Mouse (Mus musculus): Measurements from ENCODE around the gene Irf2. TPM values are rescaled to one million over a fixed set of nuclear protein-coding genes. Genes with fewer than 3 reads are reported as not detected.

Irf2 gene
- polyA plus RNA-seq, 1 experiment from 2014 or later: 27.0 TPM

GRCm38 (mm10) chr8:46892511-46893273, 153.2 kb downstream of the Irf2 start:
- peak; percentile 74 for DNase-seq (ENCODE audit: low spot score)
- no peak overlapping the region for H3K4me3 ChIP-seq (ENCODE audit: low read depth, low read length)
- peak overlapping the region; percentile 15; the same call in 1 of the 2 replicates for H3K4me2 ChIP-seq (replicated peaks; ENCODE audit: low read depth)
- H3K36me3 ChIP-seq (ENCODE audit: control insufficient read depth, insufficient read depth, low read length): no peaks in the 10 kb centered on the region
- H3K9me3 ChIP-seq (ENCODE audit: control insufficient read depth, low read length): no peaks in the 10 kb centered on the region
- no peaks in the 10 kb centered on the region for H3K27me3 ChIP-seq (ENCODE audit: control insufficient read depth, insufficient read depth, low read length)
- WGBS: 44% methylated on average over 22 of the region's 22 CpGs
- H3K27ac ChIP-seq (replicated peaks): peak overlapping the region; percentile 89
- 0 out of 2 replicates have a peak overlapping the region, but pooled peaks have one; percentile 9 for H3K9ac ChIP-seq (ENCODE audit: low read length)
- TF ChIP-seq EP300 (optimal IDR thresholded peaks at IDR 0.05) (peak; percentile 50), CTCF (IDR thresholded peaks at IDR 0.05; ENCODE audit: low read depth) (no peak)
- peaks cover 5% of the 10 kb centered on the region for H3K4me1 ChIP-seq (replicated peaks; ENCODE audit: control insufficient read depth, insufficient read depth)
- peak; percentile 76 for ATAC-seq (ENCODE audit: low FRiP score, low TSS enrichment)

GRCm38 (mm10) chr8:46894385-46894784, 154.9 kb downstream of the Irf2 start:
- H3K27ac ChIP-seq (replicated peaks): no peak overlapping the region
- ATAC-seq (ENCODE audit: low FRiP score, low TSS enrichment) (no peak), DNase-seq (ENCODE audit: low spot score) (no peak)
- 82% methylated on average over 2 of the region's 2 CpGs for WGBS
- TF ChIP-seq EP300 (optimal IDR thresholded peaks at IDR 0.05) (no peak), CTCF (IDR thresholded peaks at IDR 0.05; ENCODE audit: low read depth) (no peak)
- no peaks in the 10 kb centered on the region for H3K27me3 ChIP-seq (ENCODE audit: control insufficient read depth, insufficient read depth, low read length)
- no peak overlapping the region for H3K9ac ChIP-seq (ENCODE audit: low read length)
- no peaks in the 10 kb centered on the region for H3K9me3 ChIP-seq (ENCODE audit: control insufficient read depth, low read length)
- H3K4me1 ChIP-seq (replicated peaks; ENCODE audit: control insufficient read depth, insufficient read depth): no peaks in the 10 kb centered on the region
- no peaks in the 10 kb centered on the region for H3K36me3 ChIP-seq (ENCODE audit: control insufficient read depth, insufficient read depth, low read length)
- no peak overlapping the region for H3K4me2 ChIP-seq (replicated peaks; ENCODE audit: low read depth)
- H3K4me3 ChIP-seq (ENCODE audit: low read depth, low read length): no peak overlapping the region

GRCm38 (mm10) chr8:46896005-46896404, 156.5 kb downstream of the Irf2 start:
- Histone ChIP-seq H3K9ac (ENCODE audit: low read length) (no peak overlapping the region), H3K9me3 (ENCODE audit: control insufficient read depth, low read length) (no peaks in the 10 kb centered on the region), H3K27me3 (ENCODE audit: control insufficient read depth, insufficient read depth, low read length) (no peaks in the 10 kb centered on the region), H3K4me1 (replicated peaks; ENCODE audit: control insufficient read depth, insufficient read depth) (no peaks in the 10 kb centered on the region), H3K4me2 (replicated peaks; ENCODE audit: low read depth) (no peak overlapping the region), H3K27ac (replicated peaks) (no peak overlapping the region), H3K36me3 (ENCODE audit: control insufficient read depth, insufficient read depth, low read length) (no peaks in the 10 kb centered on the region), H3K4me3 (ENCODE audit: low read depth, low read length) (no peak overlapping the region)
- no peak for TF ChIP-seq CTCF (IDR thresholded peaks at IDR 0.05; ENCODE audit: low read depth)
- TF ChIP-seq EP300 (optimal IDR thresholded peaks at IDR 0.05): no peak
- WGBS: 91% methylated on average over 5 of the region's 5 CpGs
- ATAC-seq (ENCODE audit: low FRiP score, low TSS enrichment): no peak
- DNase-seq (ENCODE audit: low spot score): no peak

DNA sequence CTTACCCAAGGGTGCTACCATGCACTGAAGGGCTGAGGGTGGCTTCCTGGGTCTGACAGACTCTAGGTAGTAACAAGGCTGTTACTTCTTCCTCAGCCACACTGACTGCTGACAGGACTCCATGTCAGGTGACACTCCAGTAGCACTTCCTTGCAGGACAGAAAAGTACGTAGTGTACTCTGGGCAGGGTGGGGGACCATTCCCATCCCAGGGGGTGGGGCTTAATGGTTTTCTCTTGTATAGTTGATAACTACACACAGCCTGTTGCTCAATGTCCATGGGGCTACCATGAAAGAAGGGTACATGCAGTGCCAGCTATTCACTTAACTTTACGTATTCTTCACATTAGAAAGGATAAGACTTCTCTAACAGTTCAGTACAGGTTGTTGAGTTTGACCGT, 157.2 kb downstream of the Irf2 start:
- no peak overlapping the region for H3K9ac ChIP-seq (ENCODE audit: low read length)
- no peak for ATAC-seq (ENCODE audit: low FRiP score, low TSS enrichment)
- H3K27me3 ChIP-seq (ENCODE audit: control insufficient read depth, insufficient read depth, low read length): no peaks in the 10 kb centered on the region
- no peak overlapping the region for H3K4me2 ChIP-seq (replicated peaks; ENCODE audit: low read depth)
- 88% methylated on average over 3 of the region's 3 CpGs for WGBS
- no peak for DNase-seq (ENCODE audit: low spot score)
- H3K36me3 ChIP-seq (ENCODE audit: control insufficient read depth, insufficient read depth, low read length): no peaks in the 10 kb centered on the region
- no peaks in the 10 kb centered on the region for H3K4me1 ChIP-seq (replicated peaks; ENCODE audit: control insufficient read depth, insufficient read depth)
- no peak overlapping the region for H3K27ac ChIP-seq (replicated peaks)
- no peak overlapping the region for H3K4me3 ChIP-seq (ENCODE audit: low read depth, low read length)
- TF ChIP-seq CTCF (IDR thresholded peaks at IDR 0.05; ENCODE audit: low read depth) (no peak), EP300 (optimal IDR thresholded peaks at IDR 0.05) (no peak)
- H3K9me3 ChIP-seq (ENCODE audit: control insufficient read depth, low read length): no peaks in the 10 kb centered on the region

Other genes with a start within 250 kb of the Irf2 start
- 5.4 and 7.3 TPM in 2 replicates for gene Cenpu, start 187.7 kb upstream of the Irf2 start, polyA plus RNA-seq (2015; fragmentation: Nextera tagmentation; extraction: Ambion mirVana)
- gene Primpol, start 122.5 kb upstream of the Irf2 start, polyA plus RNA-seq (2015; fragmentation: Nextera tagmentation; extraction: Ambion mirVana): 4.0 and 6.1 TPM in 2 replicates
- 24.0 and 25.0 TPM in 2 replicates for gene Casp3, start 122.4 kb upstream of the Irf2 start, polyA plus RNA-seq (2015; fragmentation: Nextera tagmentation; extraction: Ambion mirVana)
- gene Enpp6, start 247.2 kb downstream of the Irf2 start, polyA plus RNA-seq (2015; fragmentation: Nextera tagmentation; extraction: Ambion mirVana): 0.16 and 0.40 TPM in 2 replicates